Mouse (Mus musculus): Measurements from ENCODE around the gene Acsbg1. TPM values are rescaled to one million over a fixed set of nuclear protein-coding genes. Genes with fewer than 3 reads are reported as not detected.

The Acsbg1 gene
- polyA plus RNA-seq, 1 experiment from 2014 or later, result 9.6 TPM

- 93% methylated on average over 6 of the region's 6 CpGs for WGBS
- H3K27ac ChIP-seq, result no peak overlapping the region
- no peaks in the 10 kb centered on the region for H3K9me3 ChIP-seq
- H3K27me3 ChIP-seq (ENCODE audit: poor library complexity, severe bottlenecking), result no peaks in the 10 kb centered on the region
- no peak for DNase-seq (ENCODE audit: extremely low spot score, low spot score)
- no peaks in the 10 kb centered on the region for H3K36me3 ChIP-seq (replicated peaks)
- no peak overlapping the region for H3K4me3 ChIP-seq
- peaks cover 5% of the 10 kb centered on the region for H3K4me1 ChIP-seq
Measured at GRCm38 (mm10) chr9:54656402-54656801, 5.3 kb downstream of the Acsbg1 start.

DNA sequence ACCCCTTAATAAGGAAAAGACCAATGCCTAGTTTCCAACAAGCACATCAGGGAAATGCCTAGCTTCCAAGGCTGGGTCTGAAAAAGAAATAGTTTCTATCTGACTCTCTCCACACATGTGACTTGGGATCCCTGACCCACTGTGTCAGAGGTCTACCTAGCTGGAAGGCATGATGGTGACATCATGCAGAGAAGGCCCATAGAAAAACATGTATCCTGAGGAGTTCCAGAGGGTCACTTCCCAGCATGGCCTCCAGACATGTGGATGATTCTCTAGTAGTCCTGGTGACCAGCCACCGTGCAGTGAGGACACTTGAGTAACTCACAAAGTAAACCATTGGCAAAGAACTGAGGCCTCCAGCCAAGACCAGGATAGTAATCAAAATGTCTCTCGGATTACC lies 5.8 kb downstream of the Acsbg1 start:
- H3K4me3 ChIP-seq, result no peak overlapping the region
- H3K27me3 ChIP-seq (ENCODE audit: poor library complexity, severe bottlenecking), result no peaks in the 10 kb centered on the region
- H3K36me3 ChIP-seq (replicated peaks), result no peaks in the 10 kb centered on the region
- no peaks in the 10 kb centered on the region for H3K9me3 ChIP-seq
- no peak overlapping the region for H3K27ac ChIP-seq
- H3K4me1 ChIP-seq, result no peaks in the 10 kb centered on the region
- 82% methylated on average over 2 of the region's 2 CpGs for WGBS
- DNase-seq (ENCODE audit: extremely low spot score, low spot score), result no peak

DNA sequence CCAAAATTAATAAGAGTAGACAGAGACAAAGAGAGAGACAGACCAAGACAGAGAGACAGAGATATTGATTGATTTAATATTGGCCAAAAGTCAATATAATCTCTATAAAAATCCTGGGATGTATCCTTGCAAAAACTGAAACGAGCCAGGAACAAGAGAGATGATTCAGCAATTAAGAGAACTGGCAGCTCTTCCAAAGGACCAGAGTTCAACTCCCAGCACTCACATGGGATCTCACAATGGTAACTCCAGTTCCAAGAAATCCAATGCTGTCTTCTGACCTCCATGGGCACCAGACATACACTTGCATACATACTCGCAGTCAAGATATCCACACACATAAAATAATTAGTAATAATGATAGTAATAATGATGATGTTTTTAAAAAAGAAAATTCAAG lies 8.9 kb downstream of the Acsbg1 start:
- Histone ChIP-seq H3K27me3 (ENCODE audit: poor library complexity, severe bottlenecking) (no peaks in the 10 kb centered on the region), H3K9me3 (no peaks in the 10 kb centered on the region), H3K36me3 (replicated peaks) (no peaks in the 10 kb centered on the region), H3K4me1 (no peaks in the 10 kb centered on the region), H3K4me3 (no peak overlapping the region), H3K27ac (no peak overlapping the region)
- 84% methylated on average over 2 of the region's 2 CpGs for WGBS
- DNase-seq (ENCODE audit: extremely low spot score, low spot score), result no peak

DNA sequence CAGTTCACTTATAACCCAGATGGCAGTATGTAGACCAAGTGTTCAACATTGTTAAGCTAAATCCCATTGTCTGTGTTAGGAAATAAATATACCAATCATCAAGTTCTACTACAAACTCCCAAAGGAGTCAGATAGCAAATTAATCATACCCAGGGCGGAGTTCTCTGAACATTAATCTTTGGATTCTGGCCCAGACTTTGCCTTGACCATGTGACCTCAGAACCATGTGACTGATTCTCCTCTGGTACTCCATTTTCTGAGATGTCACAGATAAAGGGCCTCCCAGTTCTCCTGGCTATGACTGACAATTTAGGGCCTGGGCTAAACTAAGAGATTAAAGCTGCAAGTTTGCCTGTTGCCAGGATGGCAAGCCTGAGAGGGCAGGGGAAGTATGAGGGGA lies 12.3 kb downstream of the Acsbg1 start:
- Histone ChIP-seq H3K9me3 (no peaks in the 10 kb centered on the region), H3K27me3 (ENCODE audit: poor library complexity, severe bottlenecking) (no peaks in the 10 kb centered on the region), H3K27ac (no peak overlapping the region), H3K4me3 (no peak overlapping the region), H3K36me3 (replicated peaks) (no peaks in the 10 kb centered on the region), H3K4me1 (no peaks in the 10 kb centered on the region)
- 84% methylated on average over 1 of the region's 1 CpGs for WGBS
- no peak for DNase-seq (ENCODE audit: extremely low spot score, low spot score)

DNA sequence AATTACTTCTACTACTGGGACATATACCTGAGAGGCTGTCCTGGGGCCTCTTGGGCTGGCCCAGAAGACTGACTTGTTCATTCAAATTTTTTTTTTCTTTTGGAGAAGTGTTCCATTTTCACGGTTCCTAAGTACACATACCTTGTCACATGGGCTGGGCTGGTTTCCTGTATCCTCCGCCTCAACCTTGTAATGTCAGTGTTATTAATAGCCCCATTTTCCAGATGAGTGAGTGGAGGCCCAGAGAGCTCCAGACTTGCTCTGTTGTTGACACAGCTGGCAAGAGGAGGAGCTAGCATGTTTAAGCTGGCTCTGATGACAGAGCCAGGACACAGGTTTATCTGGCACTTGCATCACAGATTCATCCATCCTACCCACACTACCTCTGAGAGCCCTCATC lies 14.2 kb downstream of the Acsbg1 start:
- no peak overlapping the region for H3K27ac ChIP-seq
- no peaks in the 10 kb centered on the region for H3K9me3 ChIP-seq
- no peak overlapping the region for H3K4me3 ChIP-seq
- H3K27me3 ChIP-seq (ENCODE audit: poor library complexity, severe bottlenecking), result no peaks in the 10 kb centered on the region
- H3K4me1 ChIP-seq, result no peaks in the 10 kb centered on the region
- WGBS, result 76% methylated on average over 2 of the region's 2 CpGs
- DNase-seq (ENCODE audit: extremely low spot score, low spot score), result no peak
- no peaks in the 10 kb centered on the region for H3K36me3 ChIP-seq (replicated peaks)

- Histone ChIP-seq H3K4me3 (no peak overlapping the region), H3K9me3 (no peaks in the 10 kb centered on the region), H3K27me3 (ENCODE audit: poor library complexity, severe bottlenecking) (no peaks in the 10 kb centered on the region), H3K36me3 (replicated peaks) (no peaks in the 10 kb centered on the region), H3K27ac (no peak overlapping the region), H3K4me1 (no peaks in the 10 kb centered on the region)
- no peak for DNase-seq (ENCODE audit: extremely low spot score, low spot score)
- WGBS, result 83% methylated on average over 9 of the region's 9 CpGs
Measured at GRCm38 (mm10) chr9:54646252-54646651, 15.4 kb downstream of the Acsbg1 start.

- Histone ChIP-seq H3K4me1 (no peaks in the 10 kb centered on the region), H3K27ac (no peak overlapping the region), H3K9me3 (no peaks in the 10 kb centered on the region), H3K36me3 (replicated peaks) (no peaks in the 10 kb centered on the region), H3K4me3 (no peak overlapping the region), H3K27me3 (ENCODE audit: poor library complexity, severe bottlenecking) (no peaks in the 10 kb centered on the region)
- WGBS, result 92% methylated on average over 6 of the region's 6 CpGs
- no peak for DNase-seq (ENCODE audit: extremely low spot score, low spot score)
Measured at GRCm38 (mm10) chr9:54645530-54645929, 16.1 kb downstream of the Acsbg1 start.

GRCm38 (mm10) chr9:54643179-54643578 lies 18.5 kb downstream of the Acsbg1 start:
- 93% methylated on average over 7 of the region's 7 CpGs for WGBS
- H3K4me1 ChIP-seq, result no peaks in the 10 kb centered on the region
- no peaks in the 10 kb centered on the region for H3K9me3 ChIP-seq
- H3K4me3 ChIP-seq, result no peak overlapping the region
- DNase-seq (ENCODE audit: extremely low spot score, low spot score), result no peak
- H3K27me3 ChIP-seq (ENCODE audit: poor library complexity, severe bottlenecking), result no peaks in the 10 kb centered on the region
- no peaks in the 10 kb centered on the region for H3K36me3 ChIP-seq (replicated peaks)
- no peak overlapping the region for H3K27ac ChIP-seq

- no peaks in the 10 kb centered on the region for H3K36me3 ChIP-seq (replicated peaks)
- 83% methylated on average over 4 of the region's 4 CpGs for WGBS
- H3K4me3 ChIP-seq, result no peak overlapping the region
- H3K27me3 ChIP-seq (ENCODE audit: poor library complexity, severe bottlenecking), result no peaks in the 10 kb centered on the region
- H3K4me1 ChIP-seq, result no peaks in the 10 kb centered on the region
- H3K27ac ChIP-seq, result no peak overlapping the region
- no peak for DNase-seq (ENCODE audit: extremely low spot score, low spot score)
- H3K9me3 ChIP-seq, result no peaks in the 10 kb centered on the region
Measured at GRCm38 (mm10) chr9:54642556-54642955, 19.1 kb downstream of the Acsbg1 start.

DNA sequence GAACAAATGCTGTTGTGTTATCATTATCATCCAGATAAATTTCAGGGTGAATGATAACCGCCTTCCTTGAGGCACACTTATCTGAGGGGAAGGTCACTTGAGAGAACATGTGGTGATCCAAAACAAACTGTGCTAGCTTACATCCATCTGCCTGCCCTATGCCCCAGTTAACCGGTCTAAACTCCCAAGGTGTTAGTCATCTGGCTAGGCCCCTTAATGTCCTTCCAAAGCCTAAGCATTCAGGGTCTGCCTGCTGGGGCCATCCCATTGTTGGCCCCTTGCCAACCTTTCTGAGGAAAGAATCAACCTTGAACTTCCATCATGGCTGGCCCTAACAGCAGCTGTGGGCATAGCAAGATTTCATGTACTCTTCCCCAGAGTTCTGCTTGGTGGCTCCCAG lies 19.5 kb downstream of the Acsbg1 start:
- no peaks in the 10 kb centered on the region for H3K36me3 ChIP-seq (replicated peaks)
- 95% methylated on average over 2 of the region's 2 CpGs for WGBS
- no peaks in the 10 kb centered on the region for H3K27me3 ChIP-seq (ENCODE audit: poor library complexity, severe bottlenecking)
- DNase-seq (ENCODE audit: extremely low spot score, low spot score), result no peak
- H3K4me1 ChIP-seq, result no peaks in the 10 kb centered on the region
- H3K27ac ChIP-seq, result no peak overlapping the region
- no peak overlapping the region for H3K4me3 ChIP-seq
- H3K9me3 ChIP-seq, result no peaks in the 10 kb centered on the region

- Histone ChIP-seq H3K27me3 (ENCODE audit: poor library complexity, severe bottlenecking) (no peaks in the 10 kb centered on the region), H3K9me3 (no peaks in the 10 kb centered on the region), H3K27ac (no peak overlapping the region), H3K4me3 (no peak overlapping the region), H3K4me1 (no peaks in the 10 kb centered on the region), H3K36me3 (replicated peaks) (no peaks in the 10 kb centered on the region)
- no peak for DNase-seq (ENCODE audit: extremely low spot score, low spot score)
- 80% methylated on average over 3 of the region's 3 CpGs for WGBS
Measured at GRCm38 (mm10) chr9:54641548-54641947, 20.1 kb downstream of the Acsbg1 start.

- Histone ChIP-seq H3K27me3 (ENCODE audit: poor library complexity, severe bottlenecking) (no peaks in the 10 kb centered on the region), H3K9me3 (no peaks in the 10 kb centered on the region), H3K36me3 (replicated peaks) (no peaks in the 10 kb centered on the region), H3K4me3 (no peak overlapping the region), H3K4me1 (no peaks in the 10 kb centered on the region), H3K27ac (no peak overlapping the region)
- no peak for DNase-seq (ENCODE audit: extremely low spot score, low spot score)
- 74% methylated on average over 2 of the region's 2 CpGs for WGBS
Measured at GRCm38 (mm10) chr9:54639192-54639591, 22.5 kb downstream of the Acsbg1 start.

- Histone ChIP-seq H3K4me1 (no peaks in the 10 kb centered on the region), H3K9me3 (no peaks in the 10 kb centered on the region), H3K27me3 (ENCODE audit: poor library complexity, severe bottlenecking) (no peaks in the 10 kb centered on the region), H3K36me3 (replicated peaks) (no peaks in the 10 kb centered on the region), H3K4me3 (no peak overlapping the region), H3K27ac (no peak overlapping the region)
- DNase-seq (ENCODE audit: extremely low spot score, low spot score), result no peak
- whole genome bisulfite sequencing, result 56% methylated on average over 5 of the region's 5 CpGs
Measured at GRCm38 (mm10) chr9:54637510-54638314, 24.0 kb downstream of the Acsbg1 start.

DNA sequence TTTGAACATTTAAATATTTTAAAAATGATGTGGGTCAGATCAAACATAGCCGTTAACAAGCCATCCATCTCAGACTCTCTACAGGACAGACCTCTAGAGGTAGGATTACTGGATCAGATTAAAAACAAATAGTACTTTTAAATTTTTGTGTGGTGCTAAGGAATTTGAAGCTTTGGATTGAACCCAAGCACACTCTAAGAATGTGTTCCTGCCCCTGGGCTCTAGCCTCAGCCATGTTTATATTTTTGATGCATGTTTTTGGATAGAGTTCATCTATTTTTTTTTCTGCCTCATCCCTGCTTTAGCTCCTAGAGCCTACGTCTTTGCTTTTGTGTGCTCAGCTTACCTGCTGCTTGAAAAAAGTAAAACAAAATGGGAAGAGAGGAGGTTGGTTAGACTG lies 28.3 kb downstream of the Acsbg1 start:
- WGBS, result 91% methylated on average over 2 of the region's 2 CpGs
- H3K4me1 ChIP-seq, result no peaks in the 10 kb centered on the region

More for the DNA sequence above, 28.3 kb downstream of the Acsbg1 start:
- Histone ChIP-seq H3K27ac (no peak overlapping the region), H3K36me3 (replicated peaks) (no peaks in the 10 kb centered on the region), H3K4me3 (no peak overlapping the region), H3K9me3 (no peaks in the 10 kb centered on the region), H3K27me3 (ENCODE audit: poor library complexity, severe bottlenecking) (no peaks in the 10 kb centered on the region)
- no peak for DNase-seq (ENCODE audit: extremely low spot score, low spot score)
